Mouse (Mus musculus) hindbrain, embryonic 14.5 days (tissue): ENCODE results near the gene Atp6ap2. TPM values are rescaled to one million over a fixed set of nuclear protein-coding genes. Genes with fewer than 3 reads are reported as not detected.

ENCODE experiments used
- ATAC-seq: fragments of 200-750 bp; cut with Nextera tagmentation; 2 replicates; pipeline ENCODE4 v1.8.0; 2017; ENCODE audit warnings: moderate number of reproducible peaks, mild to moderate bottlenecking, moderate TSS enrichment, moderate library complexity; ENCODE audit not compliant: low FRiP score
- DNase-seq: peaks from one replicate; pipeline ENCODE4 v3.0.0-alpha.2; 2015; ENCODE audit warnings: low spot score
- H3K27ac ChIP-seq: fragments of 300-500 bp; sonication (generic); 2 replicates; pipeline ENCODE4 v1.5.1; 2014; ENCODE audit warnings: mild to moderate bottlenecking, moderate library complexity
- H3K27me3 ChIP-seq: fragments of 300-500 bp; sonication (generic); 2 replicates; pipeline ENCODE4 v1.6.1; 2014; ENCODE audit warnings: mild to moderate bottlenecking, low read length, mixed read lengths; ENCODE audit not compliant: control insufficient read depth, insufficient read depth
- H3K36me3 ChIP-seq: fragments of 300-500 bp; sonication (generic); replicated peaks from 2 replicates; pipeline ENCODE4 v1.6.1; 2014; ENCODE audit not compliant: control insufficient read depth, insufficient read depth
- H3K4me1 ChIP-seq: fragments of 300-500 bp; sonication (generic); replicated peaks from 2 replicates; pipeline ENCODE4 v1.6.1; 2014; ENCODE audit warnings: antibody characterized with exemption, low read length, mixed read lengths; ENCODE audit not compliant: control insufficient read depth, insufficient read depth
- H3K4me2 ChIP-seq: fragments of 300-500 bp; sonication (generic); replicated peaks from 2 replicates; pipeline ENCODE4 v1.6.1; 2014; ENCODE audit warnings: mild to moderate bottlenecking, moderate library complexity
- H3K4me3 ChIP-seq: fragments of 300-500 bp; sonication (generic); replicated peaks from 2 replicates; pipeline ENCODE4 v1.5.1; 2014; ENCODE audit warnings: mild to moderate bottlenecking, low read length
- H3K9ac ChIP-seq: fragments of 300-500 bp; sonication (generic); 2 replicates; pipeline ENCODE4 v1.6.1; 2014
- H3K9me3 ChIP-seq: fragments of 300-500 bp; sonication (generic); 2 replicates; pipeline ENCODE4 v1.6.1; 2016; ENCODE audit warnings: low read length; ENCODE audit not compliant: control insufficient read depth
- WGBS: fragments of 180-500 bp; shearing (Covaris S2); extraction: QIAGEN DNeasy Blood & Tissue Kit; methylation state at CpG from one replicate; pipeline ENCODE4 v1.1.7; 2014; 5-methylcytosine and 5-hydroxymethylcytosine counted together
- polyA plus RNA-seq: library from polyadenylated mRNA; unstranded; fragments of >200 nt; fragmentation: Nextera tagmentation; extraction: Ambion mirVana; gene quantifications from 2 replicates; pipeline ENCODE4 v1.2.1, GENCODE M21; 2014

Atp6ap2 gene
- 218 and 240 TPM in 2 replicates for polyA plus RNA-seq

DNA sequence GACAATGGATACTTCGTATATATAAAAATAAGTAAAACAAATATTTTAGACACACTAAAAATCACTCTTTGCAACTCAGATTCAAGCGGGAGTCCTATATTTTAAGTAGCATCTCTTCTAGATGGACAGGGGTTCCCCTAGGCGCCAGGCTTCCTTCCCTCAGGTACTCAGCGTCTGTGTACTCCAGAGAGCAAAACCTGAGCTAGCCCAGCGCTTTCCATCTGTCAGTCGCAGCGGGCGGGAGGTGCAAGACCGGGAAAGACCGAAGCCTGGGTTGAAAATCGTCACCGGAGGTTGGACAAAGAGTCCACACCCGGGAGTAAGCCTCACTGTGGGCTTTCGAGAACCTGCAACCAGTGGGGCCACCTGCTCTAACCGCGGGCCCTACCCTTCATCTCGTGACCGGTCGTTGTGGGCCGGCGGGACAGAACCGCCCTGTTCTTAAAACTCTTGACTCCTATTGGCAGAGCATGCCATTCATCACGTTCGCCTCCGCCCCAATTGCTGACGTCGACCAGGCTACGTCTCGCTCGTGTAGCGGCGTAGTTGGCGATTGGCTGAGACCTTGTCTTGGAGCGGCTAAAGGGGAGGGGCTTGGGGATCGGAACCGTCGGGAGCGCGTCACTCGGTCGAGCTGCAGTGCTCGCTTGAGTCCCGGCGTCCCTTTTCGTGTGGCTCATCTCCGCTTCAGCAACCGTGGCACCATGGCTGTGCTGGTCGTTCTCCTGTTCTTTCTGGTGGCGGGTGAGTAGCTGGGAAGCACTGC, at the start of gene Atp6ap2:
Gene Atp6ap2 (plus strand): TSS at position 610 of the 766 bp plus-strand sequence.
- ATAC-seq (peak; percentile 100), DNase-seq (peak; percentile 93)
- WGBS, result 22% methylated on average over 49 of the region's 49 CpGs
- Histone ChIP-seq H3K4me1 (0 out of 2 replicates have a peak, but pooled peaks cover 4% of the 10 kb centered on the region), H3K4me3 (peak within 1 kb of the TSS; percentile 75), H3K9ac (peak within 1 kb of the TSS; percentile 79), H3K9me3 (no peaks in the 10 kb centered on the region), H3K27me3 (no peaks in the 10 kb centered on the region), H3K4me2 (peak within 1 kb of the TSS; percentile 52), H3K27ac (peak within 1 kb of the TSS; percentile 91), H3K36me3 (no peaks in the 10 kb centered on the region)

DNA sequence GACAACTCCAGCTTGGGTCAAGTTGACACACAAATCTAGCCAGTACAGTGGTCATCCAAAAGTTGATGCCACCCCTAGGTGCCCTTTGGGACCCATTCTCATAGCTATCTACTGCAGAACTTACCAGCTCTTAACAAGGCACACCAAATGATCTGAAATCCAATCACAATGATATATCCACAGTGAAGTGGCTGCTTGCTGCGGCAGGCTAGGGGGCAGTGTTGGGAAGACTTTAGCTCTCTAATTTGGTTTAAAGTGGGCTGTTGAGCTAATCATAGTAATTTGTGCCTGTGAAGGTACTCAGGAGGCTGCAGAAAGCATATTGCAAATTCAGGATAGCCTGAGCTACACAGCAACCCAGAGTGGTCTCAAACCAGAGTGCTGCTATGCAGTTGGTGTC, 43.2 kb upstream of the Atp6ap2 start:
- Histone ChIP-seq H3K4me2 (no peak overlapping the region), H3K36me3 (no peaks in the 10 kb centered on the region), H3K27ac (no peak overlapping the region), H3K4me1 (no peaks in the 10 kb centered on the region), H3K4me3 (no peak overlapping the region), H3K27me3 (no peaks in the 10 kb centered on the region), H3K9me3 (no peaks in the 10 kb centered on the region), H3K9ac (no peak overlapping the region)
- DNase-seq, result no peak
- no peak for ATAC-seq
- 79% methylated on average over 1 of the region's 1 CpGs for WGBS

DNA sequence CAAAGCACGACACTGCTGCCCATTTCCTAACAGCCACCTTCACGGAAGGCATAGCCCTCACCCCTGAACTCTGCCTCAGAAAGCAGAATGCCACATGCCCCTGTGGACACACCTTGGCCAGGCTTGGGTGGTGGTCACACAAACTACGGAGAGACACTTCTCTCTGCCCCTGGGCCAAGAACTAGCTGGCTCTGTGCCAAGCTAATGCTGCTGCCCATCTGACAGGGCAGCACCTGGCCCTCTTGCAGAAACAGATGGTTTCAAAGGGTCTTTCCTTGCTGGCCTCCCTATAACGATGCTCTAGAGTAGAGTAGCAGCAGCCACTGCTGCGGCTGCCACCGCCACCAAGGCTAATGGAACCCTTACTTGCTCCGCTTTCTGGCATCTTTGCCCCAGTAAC, 30.5 kb upstream of the Atp6ap2 start:
- H3K4me3 ChIP-seq, result no peak overlapping the region
- no peaks in the 10 kb centered on the region for H3K27me3 ChIP-seq
- no peaks in the 10 kb centered on the region for H3K36me3 ChIP-seq
- no peak overlapping the region for H3K9ac ChIP-seq
- DNase-seq, result no peak
- H3K9me3 ChIP-seq, result no peaks in the 10 kb centered on the region
- H3K4me2 ChIP-seq, result no peak overlapping the region
- ATAC-seq, result no peak
- no peaks in the 10 kb centered on the region for H3K4me1 ChIP-seq
- H3K27ac ChIP-seq, result no peak overlapping the region
- WGBS, result 77% methylated on average over 7 of the region's 7 CpGs

DNA sequence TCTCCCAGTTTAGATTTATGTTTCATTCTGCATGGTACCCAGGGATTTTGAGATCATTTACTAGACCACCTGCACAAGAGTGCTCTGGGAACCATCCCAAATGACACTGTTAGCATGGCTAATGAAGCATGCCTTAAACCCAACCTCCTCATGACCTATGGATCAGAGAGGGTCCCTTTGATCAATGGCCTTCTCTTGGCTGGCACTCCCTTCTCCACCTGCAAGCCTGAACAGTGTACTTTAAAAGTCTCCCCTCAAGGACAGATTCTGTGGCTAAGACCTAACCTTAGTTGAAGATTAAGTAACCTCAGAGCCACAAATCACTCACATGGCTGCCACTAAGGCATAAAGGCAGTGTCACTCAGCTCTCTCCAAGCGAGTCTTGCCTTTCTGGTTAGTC, 16.2 kb upstream of the Atp6ap2 start:
- DNase-seq, result no peak
- H3K4me2 ChIP-seq, result no peak overlapping the region
- H3K9me3 ChIP-seq, result no peaks in the 10 kb centered on the region
- 68% methylated on average over 1 of the region's 1 CpGs for WGBS
- no peak for ATAC-seq
- no peaks in the 10 kb centered on the region for H3K36me3 ChIP-seq
- H3K27ac ChIP-seq, result no peak overlapping the region
- H3K9ac ChIP-seq, result no peak overlapping the region
- no peaks in the 10 kb centered on the region for H3K27me3 ChIP-seq
- no peak overlapping the region for H3K4me3 ChIP-seq
- no peaks in the 10 kb centered on the region for H3K4me1 ChIP-seq

DNA sequence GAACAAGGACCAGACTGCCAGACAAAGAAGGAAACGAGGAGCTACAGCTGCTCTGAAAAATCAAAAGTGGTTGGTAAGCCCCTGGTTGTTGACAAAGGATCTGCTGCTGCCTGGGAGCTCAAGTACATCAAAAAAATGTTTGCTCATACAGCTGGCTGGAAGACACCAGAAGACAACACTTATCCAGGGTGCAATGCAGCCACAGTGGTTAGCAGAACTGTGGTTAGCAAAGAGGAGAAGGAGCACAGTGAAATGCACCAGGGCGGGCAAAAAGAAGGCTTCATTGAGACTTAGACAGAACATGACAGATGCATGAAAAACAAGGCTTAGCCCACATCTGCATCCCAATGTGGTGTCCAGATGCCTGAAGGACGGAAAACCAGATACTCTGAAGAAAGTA, 9.7 kb upstream of the Atp6ap2 start:
- WGBS, result 64% methylated on average over 3 of the region's 3 CpGs
- no peaks in the 10 kb centered on the region for H3K4me1 ChIP-seq
- no peak overlapping the region for H3K9ac ChIP-seq
- no peak for DNase-seq
- no peak overlapping the region for H3K4me3 ChIP-seq
- H3K36me3 ChIP-seq, result no peaks in the 10 kb centered on the region
- H3K9me3 ChIP-seq, result no peaks in the 10 kb centered on the region
- no peak for ATAC-seq
- no peak overlapping the region for H3K27ac ChIP-seq
- no peaks in the 10 kb centered on the region for H3K27me3 ChIP-seq
- H3K4me2 ChIP-seq, result no peak overlapping the region

DNA sequence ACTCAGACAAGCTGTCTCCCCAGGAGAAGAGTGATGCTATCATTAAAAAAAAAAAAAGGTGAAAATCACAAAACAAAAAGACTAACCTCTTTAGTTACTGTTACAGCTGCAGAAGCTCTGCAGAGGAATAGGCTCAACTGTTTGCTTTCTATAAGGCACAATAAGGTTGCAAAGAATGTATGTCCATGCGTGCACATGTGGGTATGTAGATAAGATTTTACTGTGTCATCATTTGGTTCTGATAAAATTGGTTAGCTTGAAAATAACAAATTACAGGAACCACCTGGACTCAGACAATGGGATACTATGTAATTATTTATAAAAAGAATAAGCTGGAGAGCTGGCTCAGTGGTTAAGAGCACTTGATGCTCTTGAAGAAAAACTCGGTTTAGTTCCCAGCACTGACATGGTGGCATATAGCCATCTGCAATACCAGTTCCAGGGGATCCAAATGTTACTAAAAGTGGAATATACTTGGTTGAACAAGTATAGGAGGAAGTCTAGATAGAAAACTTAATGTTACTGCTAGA, 9.2 kb upstream of the Atp6ap2 start:
- Histone ChIP-seq H3K4me2 (no peak overlapping the region), H3K27ac (no peak overlapping the region), H3K9me3 (no peaks in the 10 kb centered on the region), H3K4me3 (no peak overlapping the region), H3K36me3 (no peaks in the 10 kb centered on the region), H3K9ac (no peak overlapping the region), H3K4me1 (no peaks in the 10 kb centered on the region), H3K27me3 (no peaks in the 10 kb centered on the region)
- ATAC-seq (no peak), DNase-seq (no peak)
- 86% methylated on average over 2 of the region's 2 CpGs for WGBS

DNA sequence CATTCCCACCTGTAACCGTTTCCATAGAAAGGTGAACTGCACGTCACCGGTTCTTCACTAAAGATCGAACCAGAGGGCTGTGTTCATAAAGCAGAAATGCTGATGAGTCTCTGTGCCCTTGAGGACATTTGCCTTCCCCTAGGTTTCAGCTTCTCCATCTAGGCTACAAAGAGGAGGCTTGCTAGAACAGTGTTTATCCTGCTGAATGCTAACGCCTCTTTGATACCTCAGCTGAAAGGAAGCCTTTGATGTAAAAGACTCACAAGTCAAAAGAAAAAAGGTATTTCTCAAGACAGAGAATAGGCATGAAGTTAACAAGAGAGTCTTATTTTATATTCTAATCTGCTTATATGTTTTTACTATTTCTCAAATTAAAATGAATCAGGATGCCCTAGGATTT, 4.3 kb upstream of the Atp6ap2 start:
- Histone ChIP-seq H3K9me3 (no peaks in the 10 kb centered on the region), H3K9ac (no peak overlapping the region), H3K27me3 (no peaks in the 10 kb centered on the region), H3K27ac (no peak overlapping the region), H3K36me3 (no peaks in the 10 kb centered on the region), H3K4me2 (no peak overlapping the region), H3K4me1 (no peaks in the 10 kb centered on the region), H3K4me3 (no peak overlapping the region)
- ATAC-seq (no peak), DNase-seq (no peak)
- WGBS, result 93% methylated on average over 5 of the region's 5 CpGs

DNA sequence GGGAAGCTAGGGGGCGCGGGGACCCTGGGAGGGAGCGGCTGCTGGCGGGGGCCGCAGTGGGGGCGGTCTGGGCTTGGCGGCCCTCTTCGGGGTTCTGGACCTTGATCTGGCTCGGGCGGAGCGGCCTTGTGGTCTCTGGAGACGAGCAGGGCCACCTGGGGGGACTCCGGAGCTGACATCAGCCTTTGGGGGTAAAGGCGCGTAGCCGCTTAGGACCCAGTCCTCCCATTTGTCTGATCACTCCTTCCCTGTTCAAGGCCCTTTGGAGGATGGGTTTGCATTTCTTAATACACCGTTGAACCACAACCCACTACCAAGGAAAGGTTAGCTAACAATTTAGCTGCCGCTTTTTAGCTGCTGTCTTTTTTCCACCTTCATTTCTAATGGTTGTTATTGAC, 356 bp downstream of the Atp6ap2 start:
- WGBS, result 13% methylated on average over 15 of the region's 18 CpGs
- Histone ChIP-seq H3K27me3 (no peaks in the 10 kb centered on the region), H3K4me1 (0 out of 2 replicates have a peak, but pooled peaks cover 4% of the 10 kb centered on the region), H3K36me3 (no peaks in the 10 kb centered on the region), H3K4me3 (peak overlapping the region; percentile 75), H3K9ac (peak overlapping the region; percentile 79), H3K9me3 (no peaks in the 10 kb centered on the region), H3K27ac (peak overlapping the region; percentile 91), H3K4me2 (peak overlapping the region; percentile 52)
- DNase-seq, result no peak
- ATAC-seq, result no peak; the same call in 1 of the 2 replicates

DNA sequence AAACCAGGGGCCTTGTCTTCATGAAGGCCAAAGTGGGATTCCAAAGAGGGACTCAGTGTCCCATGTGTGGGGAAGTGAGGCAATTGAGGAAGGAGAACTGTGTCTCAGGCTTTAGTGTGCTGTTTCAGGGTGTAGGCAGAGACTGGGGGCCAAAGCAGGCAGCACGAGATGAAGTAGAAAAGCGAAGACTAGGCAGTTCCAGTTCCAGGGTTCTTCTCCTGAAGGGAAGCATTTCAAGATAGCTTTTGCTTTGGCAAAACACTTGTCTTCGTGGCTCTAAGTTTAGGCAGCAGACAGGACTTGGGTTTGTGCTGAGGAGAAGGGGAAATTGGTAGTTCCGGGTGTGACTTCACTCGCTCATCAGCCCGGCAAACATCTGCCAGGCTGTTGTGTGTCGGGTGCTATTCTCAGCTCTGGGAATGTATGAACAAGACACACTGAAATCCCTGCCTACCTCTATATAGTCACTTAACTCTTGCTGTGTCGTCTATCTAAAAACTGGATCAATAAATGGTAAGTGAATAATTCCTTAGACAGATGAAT, 3.9 kb downstream of the Atp6ap2 start:
- 91% methylated on average over 8 of the region's 8 CpGs for WGBS
- Histone ChIP-seq H3K27me3 (no peaks in the 10 kb centered on the region), H3K27ac (no peak overlapping the region), H3K9me3 (no peaks in the 10 kb centered on the region), H3K4me3 (no peak overlapping the region), H3K36me3 (no peaks in the 10 kb centered on the region), H3K4me1 (0 out of 2 replicates have a peak, but pooled peaks cover 4% of the 10 kb centered on the region), H3K9ac (no peak overlapping the region), H3K4me2 (no peak overlapping the region)
- ATAC-seq (no peak), DNase-seq (no peak)
